Mouse (Mus musculus): ENCODE results near the gene Rab40b.

Gene Rab40b

GRCm38 (mm10) chr11:121387750-121388553, at the start of gene Rab40b:
TSS of gene Rab40b (minus strand) at chr11:121388251.
- DNase-seq (ENCODE audit: low spot score) = peak; percentile 63

GRCm38 (mm10) chr11:121437236-121437635, 49.2 kb upstream of the Rab40b start:
- no peak for DNase-seq (ENCODE audit: low spot score)

DNA sequence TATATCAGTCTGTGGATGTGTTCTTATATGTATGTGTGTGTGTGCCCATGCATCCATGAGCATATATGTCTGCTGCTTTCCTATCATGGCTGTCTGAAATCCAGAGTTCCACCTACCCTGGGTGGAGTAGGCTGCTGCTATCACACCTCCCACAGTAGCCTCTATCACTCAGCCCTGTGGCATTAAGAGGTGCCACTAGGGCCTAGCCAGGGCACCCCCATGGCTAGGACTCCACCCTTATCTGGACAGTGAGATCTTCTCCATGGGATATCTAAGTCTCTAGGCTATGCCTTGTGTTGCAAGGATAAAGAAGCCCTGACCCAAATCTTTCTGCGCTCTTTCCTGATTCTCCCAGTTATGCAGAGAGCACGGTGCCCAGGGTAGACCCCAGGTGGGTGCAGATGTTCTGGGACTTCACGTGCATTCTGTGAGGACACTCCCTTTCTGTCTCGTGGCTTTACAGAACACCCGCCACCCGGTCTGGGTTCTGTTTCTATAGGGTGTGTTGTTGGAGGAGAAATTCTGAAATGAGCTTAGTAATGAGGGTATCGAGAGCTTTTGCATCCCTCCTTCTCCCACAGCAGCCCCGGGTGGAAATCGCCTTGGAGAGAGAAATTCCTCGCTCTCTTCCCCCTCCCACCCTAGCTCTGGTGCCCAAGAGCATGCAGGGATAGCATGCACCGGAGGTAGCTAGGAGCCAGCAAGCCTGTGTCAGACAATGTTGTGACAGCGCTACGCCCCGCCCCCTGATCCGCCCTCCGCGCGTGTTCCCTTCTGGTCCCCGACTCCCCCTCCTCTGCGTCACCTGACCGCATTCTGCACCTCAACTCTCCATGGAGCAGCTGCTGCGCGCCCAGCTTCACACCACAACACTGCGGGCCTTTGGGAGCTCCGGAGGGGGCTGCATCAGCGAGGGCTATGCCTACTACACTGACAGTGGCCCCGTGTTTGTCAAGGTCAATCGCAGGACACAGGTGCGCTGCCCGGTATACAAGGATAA, 46.4 kb upstream of the Rab40b start, which contains the start of gene Fn3k:
Gene Fn3k (plus strand): TSS at position 758 of the 1,000 bp plus-strand sequence.
- peak; percentile 45 for DNase-seq (ENCODE audit: low spot score)

DNA sequence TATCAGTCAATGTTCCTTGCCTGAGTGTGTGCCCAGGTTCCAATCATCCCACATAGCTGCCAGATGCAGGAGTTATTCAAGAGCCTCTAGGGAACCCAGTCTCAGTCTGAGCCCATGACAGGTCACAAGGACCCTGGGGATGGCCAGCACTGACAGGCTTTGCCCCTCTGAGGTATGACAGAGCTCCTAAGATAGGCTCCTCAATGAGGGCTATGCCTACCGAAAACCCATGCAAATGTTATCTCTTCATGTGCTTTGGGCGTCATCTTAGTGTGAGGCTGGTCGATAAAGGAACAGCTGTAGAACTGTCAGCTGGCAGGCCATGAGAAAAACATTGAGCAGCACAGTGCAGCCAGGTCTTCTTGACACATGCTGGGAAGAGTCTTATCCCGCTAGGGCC, 45.3 kb upstream of the Rab40b start:
- DNase-seq (ENCODE audit: low spot score) = no peak

GRCm38 (mm10) chr11:121421553-121422173, 33.6 kb upstream of the Rab40b start:
- DNase-seq (ENCODE audit: low spot score) = no peak

GRCm38 (mm10) chr11:121420830-121421552, 32.9 kb upstream of the Rab40b start, which contains the start of gene Fn3krp:
TSS of gene Fn3krp (plus strand) at chr11:121421401.
- peak; percentile 92 for DNase-seq (ENCODE audit: low spot score)

DNA sequence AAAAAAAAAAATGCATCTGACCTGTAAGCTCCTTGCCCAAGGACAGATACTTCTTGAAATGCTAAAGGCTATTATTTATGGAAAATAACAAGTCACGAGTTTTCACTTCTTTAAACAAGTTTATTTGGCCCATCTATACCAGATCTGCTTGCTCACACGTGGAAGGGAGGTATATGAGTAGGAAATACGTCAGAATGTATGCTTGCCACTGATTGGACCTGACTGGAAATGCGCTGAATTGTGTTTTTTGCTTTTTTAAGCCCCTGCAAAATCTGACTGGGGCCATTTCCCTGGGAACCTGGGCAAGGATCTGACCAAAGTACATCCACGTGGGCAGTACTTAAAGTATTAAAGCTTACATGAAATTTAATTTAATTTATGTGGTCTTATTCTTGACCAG, 32.3 kb upstream of the Rab40b start:
- DNase-seq (ENCODE audit: low spot score) = no peak

DNA sequence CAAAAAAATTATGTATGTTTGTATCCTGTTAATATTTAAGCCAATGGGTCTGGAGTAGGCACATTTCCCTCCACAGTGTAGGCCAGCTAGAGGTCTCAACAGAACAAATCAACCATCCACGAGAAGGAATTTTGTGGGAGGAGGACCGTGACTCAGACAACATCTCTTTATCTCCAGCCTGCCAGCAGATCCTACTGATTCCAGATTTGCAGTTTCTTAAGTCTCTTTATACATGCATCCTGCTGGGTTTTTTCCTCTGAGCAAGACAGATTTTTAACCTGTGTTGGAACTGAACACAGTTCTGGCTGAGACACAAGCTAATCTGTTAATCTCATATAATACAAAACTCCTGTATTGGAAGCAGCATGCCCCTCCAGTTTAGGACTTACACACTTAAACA, 30.9 kb upstream of the Rab40b start:
- no peak for DNase-seq (ENCODE audit: low spot score)

DNA sequence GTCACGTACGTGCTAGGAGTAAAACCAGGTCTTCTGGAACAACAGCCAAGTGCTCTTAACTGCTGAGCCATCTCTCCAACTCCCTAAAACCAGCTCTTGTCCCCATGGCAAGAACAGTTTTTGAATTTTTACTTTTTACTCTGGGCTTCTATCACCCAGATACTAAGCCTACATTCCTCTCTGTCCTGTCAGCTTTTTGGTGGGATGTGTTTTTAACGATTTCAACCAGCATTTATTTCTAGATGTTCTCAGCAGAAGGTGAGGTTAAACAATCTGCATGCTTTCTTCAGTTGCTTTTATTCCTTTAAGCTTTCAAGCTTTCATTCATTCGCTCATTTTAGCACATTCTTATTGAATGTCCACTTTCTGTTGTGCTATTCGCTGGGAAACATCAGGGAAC, 29.9 kb upstream of the Rab40b start:
- DNase-seq (ENCODE audit: low spot score) = no peak

- no peak for DNase-seq (ENCODE audit: low spot score)
Measured at GRCm38 (mm10) chr11:121415351-121415750, 27.3 kb upstream of the Rab40b start.

- DNase-seq (ENCODE audit: low spot score) = no peak
Measured at GRCm38 (mm10) chr11:121414762-121415161, 26.7 kb upstream of the Rab40b start.

DNA sequence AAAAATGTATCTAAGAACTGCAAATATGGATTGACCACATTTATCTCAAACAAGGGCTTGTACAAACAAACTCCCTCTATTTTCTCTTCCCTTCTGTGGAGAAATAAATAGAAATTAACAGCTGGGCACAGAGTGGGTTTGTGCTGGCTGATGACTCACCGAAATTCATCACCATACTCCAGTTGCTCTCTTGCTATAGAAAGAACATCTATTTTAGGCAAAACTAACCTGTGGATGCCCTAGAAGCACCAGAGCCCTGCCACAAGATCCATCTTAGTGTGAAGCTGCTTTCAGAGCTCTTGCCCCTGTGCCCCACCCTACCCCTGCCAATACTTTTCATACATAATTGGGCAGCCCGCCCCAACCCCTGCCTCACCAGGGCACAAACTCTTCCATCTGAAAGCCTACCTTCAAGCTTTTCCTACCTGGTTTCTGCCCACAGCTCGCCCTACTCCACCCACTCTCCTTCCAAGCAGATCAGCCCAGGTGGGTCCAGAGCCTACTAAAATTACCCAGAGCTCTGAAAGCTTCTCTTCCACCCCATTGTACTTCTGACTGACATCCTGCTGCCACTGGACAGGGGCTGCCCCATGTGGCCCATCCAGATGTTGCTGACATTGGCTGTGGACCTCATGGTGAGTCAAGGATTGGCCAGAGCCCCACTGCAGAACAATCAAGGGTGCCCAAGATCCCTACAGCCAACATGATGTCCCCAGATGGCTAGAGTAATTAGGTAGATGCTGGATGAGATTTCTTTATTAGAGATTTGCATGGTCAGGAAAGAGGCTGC, 19.5 kb upstream of the Rab40b start:
- DNase-seq (ENCODE audit: low spot score) = no peak

- DNase-seq (ENCODE audit: low spot score) = no peak
Measured at GRCm38 (mm10) chr11:121392405-121392804, 4.4 kb upstream of the Rab40b start.

DNA sequence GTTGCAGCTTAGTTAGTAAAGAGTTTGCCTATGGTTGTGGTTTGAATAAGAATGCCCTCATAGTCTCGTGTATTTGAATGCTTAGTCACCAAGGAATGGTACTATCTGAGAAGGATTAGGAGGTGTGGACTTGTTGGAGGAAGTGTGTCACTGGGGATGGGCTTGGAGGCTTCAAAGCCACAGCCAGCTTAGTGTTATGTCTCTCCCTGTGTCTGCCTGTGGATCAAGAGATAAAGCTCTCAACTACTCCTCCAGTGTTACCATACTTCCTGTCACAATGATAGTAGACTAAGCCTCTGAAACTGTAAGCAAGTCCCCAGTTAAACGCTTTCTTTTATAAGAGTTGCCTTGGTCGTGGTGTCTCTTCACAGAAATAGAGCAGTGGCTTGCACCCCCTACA, 2.7 kb upstream of the Rab40b start:
- no peak for DNase-seq (ENCODE audit: low spot score)

GRCm38 (mm10) chr11:121388554-121388945, 499 bp upstream of the Rab40b start:
- DNase-seq (ENCODE audit: low spot score) = no peak

- no peak for DNase-seq (ENCODE audit: low spot score)
Measured at GRCm38 (mm10) chr11:121380294-121380693, 7.8 kb downstream of the Rab40b start.

DNA sequence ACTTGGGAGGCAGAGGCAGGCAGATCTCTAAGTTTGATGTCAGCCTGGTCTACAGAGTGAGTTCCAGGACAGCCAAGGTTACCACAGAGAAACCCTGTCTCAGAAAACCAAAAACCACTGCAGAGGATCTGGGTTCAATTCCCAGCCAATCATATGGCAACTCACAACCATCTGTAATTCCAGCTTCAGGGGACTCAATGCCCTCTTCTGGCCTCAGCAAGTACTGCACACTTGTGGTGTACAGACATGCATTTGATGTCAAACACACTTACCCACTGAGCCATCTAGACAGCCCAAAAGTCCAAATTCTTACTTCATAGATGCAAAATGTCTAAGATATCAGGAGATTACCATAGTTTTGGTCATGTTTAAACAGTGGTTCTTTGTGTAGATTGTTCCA, 9.4 kb downstream of the Rab40b start:
- no peak for DNase-seq (ENCODE audit: low spot score)

DNA sequence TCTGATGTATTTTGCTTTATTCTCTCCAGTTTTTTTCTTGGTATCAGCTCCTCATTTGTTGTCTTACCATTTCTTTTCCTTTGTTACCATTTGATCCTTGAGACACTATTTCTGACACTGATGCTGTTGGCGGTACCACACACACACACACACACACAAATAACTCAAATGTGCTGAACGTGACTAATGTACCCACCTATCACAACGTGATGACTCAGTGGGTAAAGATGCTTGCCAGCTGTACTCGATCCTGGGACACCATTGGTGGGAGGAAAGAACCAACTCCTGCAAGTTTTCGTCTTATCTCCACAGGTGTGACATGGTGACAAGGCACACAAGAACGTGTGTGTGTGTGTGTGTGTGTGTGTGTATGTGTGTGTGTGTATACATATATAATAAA, 14.7 kb downstream of the Rab40b start:
- DNase-seq (ENCODE audit: low spot score) = no peak

DNA sequence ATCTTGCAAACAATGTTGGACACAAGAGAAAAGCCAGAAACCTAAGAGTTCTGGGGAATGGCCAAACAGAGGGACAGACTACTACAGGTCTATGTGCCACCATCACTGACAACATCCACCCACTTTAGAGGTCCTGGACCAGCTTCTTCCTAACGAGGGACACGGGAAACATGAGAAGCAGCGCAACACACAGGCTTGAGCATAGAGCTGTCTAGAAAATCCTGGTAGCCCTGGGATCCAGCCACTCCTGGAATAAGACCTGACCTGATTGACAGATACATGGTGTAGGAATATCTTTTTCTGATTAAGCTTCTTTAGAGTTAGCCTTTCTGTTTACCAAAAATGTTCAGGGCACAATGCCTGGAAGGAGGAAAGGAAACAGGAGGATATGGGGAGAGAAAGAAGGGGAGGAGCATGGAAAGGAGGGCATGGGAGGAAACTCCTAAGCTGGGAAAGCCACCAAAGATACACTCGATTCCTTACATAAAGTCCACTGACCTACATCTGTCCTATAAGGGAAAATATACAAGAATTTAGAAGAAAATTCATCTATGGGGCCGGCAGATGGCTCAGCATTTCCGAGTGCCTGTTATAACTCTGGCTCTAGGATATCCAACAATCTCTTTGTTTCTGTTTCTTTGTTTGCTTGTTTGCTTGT, 17.6 kb downstream of the Rab40b start:
- no peak for DNase-seq (ENCODE audit: low spot score)

DNA sequence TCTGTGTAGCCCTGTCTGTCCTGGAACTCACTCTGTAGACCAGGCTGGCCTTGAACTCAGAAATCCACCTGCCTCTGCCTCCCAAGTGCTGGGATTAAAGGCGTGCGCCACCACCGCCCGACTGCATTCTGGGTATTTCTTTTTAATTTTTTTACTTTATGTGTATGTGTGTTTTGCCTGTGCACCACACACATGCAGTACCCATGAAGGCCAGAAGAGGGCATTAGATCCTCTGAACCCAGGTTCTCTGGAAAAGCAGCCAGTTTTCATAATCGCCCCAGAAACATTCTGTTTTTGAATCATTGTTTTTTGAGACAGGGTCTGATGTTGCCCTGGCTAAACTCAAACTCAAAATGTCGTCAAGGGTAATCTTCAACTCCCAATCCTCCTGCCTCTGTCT, 18.4 kb downstream of the Rab40b start:
- no peak for DNase-seq (ENCODE audit: low spot score)
